Mouse (Mus musculus): ENCODE data around the gene Fcor. TPM values are rescaled to one million over a fixed set of nuclear protein-coding genes. Genes with fewer than 3 reads are reported as not detected.

Gene Fcor
- polyA plus RNA-seq, 1 experiment, result 10.9 TPM

DNA sequence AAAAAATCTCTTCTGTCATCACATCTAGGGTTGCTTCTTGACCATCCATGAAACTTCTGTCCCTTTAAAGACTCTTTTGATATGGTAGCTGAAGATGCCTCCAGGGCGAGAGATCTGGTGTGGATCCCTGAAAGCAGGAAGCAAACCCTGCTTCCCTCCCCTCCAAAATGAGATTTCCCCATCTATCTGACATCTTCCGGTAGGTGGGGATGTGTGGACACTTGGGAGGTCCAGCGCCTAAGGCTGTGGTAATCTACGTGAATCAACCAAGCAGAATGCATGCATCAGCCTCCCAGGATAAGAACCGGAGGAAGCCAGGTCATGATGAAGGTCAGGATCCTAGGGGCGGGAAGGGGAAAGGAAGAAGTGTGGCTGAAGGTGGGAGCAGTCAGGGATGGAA lies 6.7 kb downstream of the Fcor start, which contains the start of gene Mcemp1:
Gene Mcemp1, plus strand, starts transcription at position 248 of the 400 bp plus-strand sequence.
- 44% methylated on average over 6 of the region's 6 CpGs for WGBS
- peak within 1 kb of the TSS; percentile 82 for H3K4me3 ChIP-seq (replicated peaks; ENCODE audit: control insufficient read depth, low read depth, low read length)
- H3K4me1 ChIP-seq (ENCODE audit: control insufficient read depth, insufficient read depth, low read length), result peaks cover 11% of the 10 kb centered on the region
- TF ChIP-seq CTCF (IDR thresholded peaks at IDR 0.05; ENCODE audit: control insufficient read depth, insufficient read depth, low read length) (no peak), POLR2A (IDR thresholded peaks at IDR 0.05; ENCODE audit: borderline replicate concordance, control insufficient read depth, low read depth, low read length) (no peak; the same call in 1 of the 2 replicates)
- peak within 1 kb of the TSS; percentile 95 for H3K27ac ChIP-seq (ENCODE audit: control insufficient read depth, insufficient read depth, low read depth, low read length, poor library complexity)

DNA sequence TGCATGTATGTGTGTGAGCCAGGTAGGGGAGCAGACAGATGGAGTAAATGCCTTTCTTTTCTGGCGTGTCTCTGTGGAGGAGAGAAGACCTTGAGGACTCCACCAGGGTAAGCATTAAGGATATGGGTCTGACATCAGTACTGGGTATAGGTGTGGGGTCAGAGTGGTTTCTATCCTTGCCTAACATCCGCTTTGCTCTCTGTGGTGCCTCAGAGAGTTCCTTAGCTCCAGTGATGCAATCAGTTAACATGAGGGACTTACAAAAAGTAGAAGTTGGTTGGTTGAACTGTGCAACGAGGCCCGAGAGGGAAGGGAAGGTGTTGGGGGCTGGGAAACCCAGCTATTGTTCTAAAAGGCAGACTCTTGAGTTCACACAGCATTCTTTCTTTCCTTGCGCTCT lies 7.8 kb downstream of the Fcor start:
- H3K27ac ChIP-seq (ENCODE audit: control insufficient read depth, insufficient read depth, low read depth, low read length, poor library complexity), result peak overlapping the region; percentile 95; the same call in 1 of the 2 replicates
- no peak for TF ChIP-seq CTCF (IDR thresholded peaks at IDR 0.05; ENCODE audit: control insufficient read depth, insufficient read depth, low read length)
- no peak for TF ChIP-seq POLR2A (IDR thresholded peaks at IDR 0.05; ENCODE audit: borderline replicate concordance, control insufficient read depth, low read depth, low read length)

DNA sequence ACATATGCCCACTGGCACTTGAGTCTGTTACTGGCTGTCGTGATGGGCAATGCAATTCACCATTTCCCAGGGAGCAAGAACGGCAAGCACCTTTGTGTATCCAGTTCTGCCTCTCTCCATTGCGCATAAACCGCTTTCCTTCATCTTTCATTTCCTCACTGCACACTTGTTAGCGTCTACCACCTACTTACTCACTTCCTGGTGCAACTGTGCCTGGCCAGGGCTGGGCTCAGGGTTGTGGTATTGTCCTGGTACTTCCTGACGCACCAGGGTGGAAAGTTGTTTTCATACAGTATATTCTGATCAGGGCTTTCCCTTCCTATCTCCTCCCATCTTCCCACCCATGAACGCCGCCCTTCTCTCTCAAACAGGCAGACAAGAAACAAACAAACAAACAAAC lies 11.3 kb downstream of the Fcor start:
- Histone ChIP-seq H3K4me3 (replicated peaks; ENCODE audit: control insufficient read depth, low read depth, low read length) (peak overlapping the region; percentile 7), H3K4me1 (ENCODE audit: control insufficient read depth, insufficient read depth, low read length) (peaks cover 23% of the 10 kb centered on the region), H3K27ac (ENCODE audit: control insufficient read depth, insufficient read depth, low read depth, low read length, poor library complexity) (peak overlapping the region; percentile 89)
- TF ChIP-seq POLR2A (IDR thresholded peaks at IDR 0.05; ENCODE audit: borderline replicate concordance, control insufficient read depth, low read depth, low read length) (no peak), CTCF (IDR thresholded peaks at IDR 0.05; ENCODE audit: control insufficient read depth, insufficient read depth, low read length) (no peak)
- 22% methylated on average over 8 of the region's 8 CpGs for WGBS

More for the DNA sequence above, 7.8 kb downstream of the Fcor start:
- 16% methylated on average over 5 of the region's 5 CpGs for whole genome bisulfite sequencing
- peaks cover 13% of the 10 kb centered on the region for H3K4me1 ChIP-seq (ENCODE audit: control insufficient read depth, insufficient read depth, low read length)
- no peak overlapping the region for H3K4me3 ChIP-seq (replicated peaks; ENCODE audit: control insufficient read depth, low read depth, low read length)

DNA sequence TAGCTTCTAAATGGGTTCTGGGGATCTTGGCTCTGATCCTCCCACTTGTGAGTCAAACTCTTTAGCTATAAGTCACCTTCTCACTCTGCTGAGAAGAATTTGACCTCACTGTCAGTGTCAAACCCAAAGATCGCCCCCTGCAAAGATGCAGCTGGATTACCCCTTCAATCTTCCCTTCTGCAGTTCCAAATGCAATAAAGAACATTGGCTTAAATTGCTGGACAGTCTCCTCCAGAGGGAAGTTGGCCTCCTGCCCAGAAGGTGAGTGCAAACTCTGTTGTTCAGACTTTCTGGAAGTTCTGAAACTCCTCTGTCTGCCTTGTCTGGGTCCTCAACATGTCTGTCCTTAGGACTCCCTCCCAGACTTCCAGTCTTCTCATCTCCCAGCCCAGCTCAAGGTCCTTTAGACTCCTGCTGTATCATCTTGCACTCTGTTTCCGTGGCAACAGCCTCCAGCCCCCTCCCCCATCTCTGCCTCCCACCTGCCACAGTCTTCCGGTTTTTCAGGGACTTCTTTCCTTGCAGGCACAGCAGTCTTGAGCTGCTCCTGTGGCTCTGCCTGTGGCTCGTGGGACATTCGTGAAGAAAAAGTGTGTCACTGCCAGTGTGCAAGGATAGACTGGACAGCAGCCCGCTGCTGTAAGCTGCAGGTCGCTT lies 15.3 kb downstream of the Fcor start:
- no peak overlapping the region for H3K27ac ChIP-seq (ENCODE audit: control insufficient read depth, insufficient read depth, low read depth, low read length, poor library complexity)
- 23% methylated on average over 7 of the region's 7 CpGs for WGBS
- H3K4me1 ChIP-seq (ENCODE audit: control insufficient read depth, insufficient read depth, low read length), result peaks cover 17% of the 10 kb centered on the region
- peak overlapping the region; percentile 10 for H3K4me3 ChIP-seq (replicated peaks; ENCODE audit: control insufficient read depth, low read depth, low read length)
- no peak for TF ChIP-seq CTCF (IDR thresholded peaks at IDR 0.05; ENCODE audit: control insufficient read depth, insufficient read depth, low read length)
- TF ChIP-seq POLR2A (IDR thresholded peaks at IDR 0.05; ENCODE audit: borderline replicate concordance, control insufficient read depth, low read depth, low read length), result no peak

DNA sequence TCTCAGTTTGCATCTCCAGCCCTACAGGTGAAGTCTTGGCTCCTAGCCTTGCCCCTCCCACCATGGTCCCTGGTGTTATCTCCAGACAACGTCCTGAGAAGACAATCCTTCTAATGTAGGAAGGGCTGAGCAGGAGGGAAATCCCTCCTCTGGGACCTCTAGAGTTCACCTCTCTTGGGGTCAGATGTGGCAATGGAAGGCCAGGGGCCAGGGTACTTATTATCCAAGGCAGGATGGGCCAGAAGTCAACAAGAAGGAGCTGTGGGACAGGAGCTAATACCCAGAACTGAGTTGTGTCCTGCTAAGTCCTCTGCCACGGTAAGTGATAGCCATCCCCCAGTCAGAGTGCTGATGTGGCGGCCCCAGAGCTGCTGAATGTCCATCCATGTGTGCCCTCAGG lies 16.6 kb downstream of the Fcor start, which contains the start of gene Retn:
Gene Retn, plus strand, starts transcription at position 245 of the 400 bp plus-strand sequence.
- no peak for TF ChIP-seq CTCF (IDR thresholded peaks at IDR 0.05; ENCODE audit: control insufficient read depth, insufficient read depth, low read length)
- no peak for TF ChIP-seq POLR2A (IDR thresholded peaks at IDR 0.05; ENCODE audit: borderline replicate concordance, control insufficient read depth, low read depth, low read length)
- WGBS, result 73% methylated on average over 3 of the region's 3 CpGs
- Histone ChIP-seq H3K4me3 (replicated peaks; ENCODE audit: control insufficient read depth, low read depth, low read length) (no peak within 1 kb of the TSS), H3K4me1 (ENCODE audit: control insufficient read depth, insufficient read depth, low read length) (peaks cover 12% of the 10 kb centered on the region), H3K27ac (ENCODE audit: control insufficient read depth, insufficient read depth, low read depth, low read length, poor library complexity) (no peak within 1 kb of the TSS)

DNA sequence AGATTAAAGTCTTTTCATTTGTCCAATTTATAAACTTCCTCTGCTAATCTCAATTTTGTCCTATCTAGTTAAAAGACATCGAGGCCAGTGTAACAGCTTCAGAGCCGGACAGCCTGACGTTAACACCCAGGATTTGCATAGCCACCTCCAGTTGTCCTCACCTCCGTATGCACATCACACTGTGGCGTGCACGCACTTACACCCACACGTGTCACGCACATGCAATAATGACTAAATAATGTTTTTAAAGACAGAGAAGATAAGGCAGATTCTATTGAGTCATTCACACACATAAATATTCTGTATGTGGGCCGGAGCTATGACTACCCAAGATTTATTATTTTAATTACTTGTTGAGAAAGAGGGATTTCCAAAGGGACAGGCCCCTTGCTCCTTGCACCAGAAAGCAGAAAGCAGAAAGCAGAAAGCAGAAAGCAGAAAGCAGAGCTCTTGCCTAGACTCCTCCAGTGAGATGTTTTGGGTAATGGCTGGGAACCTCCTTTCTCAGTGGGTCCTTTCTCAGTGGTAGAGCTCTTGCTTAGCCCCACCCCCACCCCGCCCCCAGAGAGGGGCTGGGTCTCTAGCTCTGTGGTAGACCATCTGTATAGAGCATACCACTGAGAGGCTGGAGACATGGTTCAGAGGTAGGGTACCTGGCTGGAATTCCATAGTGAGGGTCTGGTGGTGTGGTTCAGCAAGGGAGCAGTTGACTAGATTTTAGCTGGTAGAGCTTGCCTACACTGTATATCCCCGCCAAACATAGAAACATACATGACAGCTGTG lies 17.2 kb downstream of the Fcor start:
- H3K4me3 ChIP-seq (replicated peaks; ENCODE audit: control insufficient read depth, low read depth, low read length), result no peak overlapping the region
- TF ChIP-seq POLR2A (IDR thresholded peaks at IDR 0.05; ENCODE audit: borderline replicate concordance, control insufficient read depth, low read depth, low read length), result no peak
- no peak for TF ChIP-seq CTCF (IDR thresholded peaks at IDR 0.05; ENCODE audit: control insufficient read depth, insufficient read depth, low read length)
- peaks cover 12% of the 10 kb centered on the region for H3K4me1 ChIP-seq (ENCODE audit: control insufficient read depth, insufficient read depth, low read length)
- H3K27ac ChIP-seq (ENCODE audit: control insufficient read depth, insufficient read depth, low read depth, low read length, poor library complexity), result no peak overlapping the region
- WGBS, result 86% methylated on average over 11 of the region's 11 CpGs

DNA sequence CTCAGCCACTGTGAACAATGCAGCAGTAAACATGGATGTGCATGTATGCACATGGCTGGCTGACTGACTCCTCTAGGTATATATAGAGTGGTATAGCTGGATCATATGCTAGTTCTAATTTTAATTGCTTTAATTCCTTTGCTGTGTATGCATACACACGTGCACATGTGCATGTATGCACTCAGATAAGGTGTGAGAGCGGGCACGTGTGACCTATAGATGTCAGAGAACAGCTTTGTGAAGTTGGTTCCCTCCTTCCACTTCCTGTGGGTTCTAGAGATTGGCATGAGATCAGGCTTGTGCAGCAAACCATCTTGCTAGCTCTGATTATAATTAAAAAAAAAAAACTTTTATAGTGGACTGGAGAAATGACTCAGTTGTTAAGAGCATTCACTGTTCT lies 19.3 kb downstream of the Fcor start:
- Histone ChIP-seq H3K4me1 (ENCODE audit: control insufficient read depth, insufficient read depth, low read length) (peaks cover 8% of the 10 kb centered on the region; the same call in 1 of the 2 replicates), H3K4me3 (replicated peaks; ENCODE audit: control insufficient read depth, low read depth, low read length) (no peak overlapping the region), H3K27ac (ENCODE audit: control insufficient read depth, insufficient read depth, low read depth, low read length, poor library complexity) (no peak overlapping the region)
- 24% methylated on average over 3 of the region's 3 CpGs for WGBS
- TF ChIP-seq POLR2A (IDR thresholded peaks at IDR 0.05; ENCODE audit: borderline replicate concordance, control insufficient read depth, low read depth, low read length) (no peak), CTCF (IDR thresholded peaks at IDR 0.05; ENCODE audit: control insufficient read depth, insufficient read depth, low read length) (no peak)

DNA sequence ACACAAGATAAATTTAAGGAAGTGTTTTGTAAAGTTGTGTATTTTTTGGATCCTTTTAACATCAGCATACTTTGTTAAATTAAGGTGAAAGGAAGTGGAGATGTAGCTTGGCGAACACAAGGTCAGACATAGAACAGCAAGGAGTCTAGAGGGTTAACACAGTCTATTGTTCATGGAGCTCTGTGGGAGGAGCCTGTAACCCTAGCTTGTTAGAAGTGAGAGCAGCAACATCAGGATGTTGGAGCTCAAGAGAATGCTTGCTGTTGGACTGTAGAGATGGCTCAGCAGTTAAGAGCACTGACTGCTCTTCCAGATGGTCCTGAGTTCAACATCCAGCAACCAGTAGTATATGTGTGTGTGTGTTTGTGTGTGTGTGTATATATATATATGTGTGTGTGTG lies 23.2 kb downstream of the Fcor start:
- peak overlapping the region; percentile 48 for H3K4me3 ChIP-seq (replicated peaks; ENCODE audit: control insufficient read depth, low read depth, low read length)
- TF ChIP-seq POLR2A (IDR thresholded peaks at IDR 0.05; ENCODE audit: borderline replicate concordance, control insufficient read depth, low read depth, low read length) (no peak), CTCF (IDR thresholded peaks at IDR 0.05; ENCODE audit: control insufficient read depth, insufficient read depth, low read length) (no peak)
- peaks cover 1% of the 10 kb centered on the region; the same call in 1 of the 2 replicates for H3K4me1 ChIP-seq (ENCODE audit: control insufficient read depth, insufficient read depth, low read length)
- H3K27ac ChIP-seq (ENCODE audit: control insufficient read depth, insufficient read depth, low read depth, low read length, poor library complexity), result peak overlapping the region; percentile 90
- WGBS, result 24% methylated on average over 1 of the region's 1 CpGs

All from bone marrow, adult 2 months (tissue).